Mouse (Mus musculus) macrophage (primary cell): ENCODE measurements around the gene Ccl6. TPM values are rescaled to one million over a fixed set of nuclear protein-coding genes. Genes with fewer than 3 reads are reported as not detected.

Experiments
- H3K27ac ChIP-seq: fragments of 350-480 bp; formaldehyde crosslinking; 2 replicates; pipeline ENCODE4 v1.9.0; 2021
- H3K36me3 ChIP-seq: fragments of 350-480 bp; formaldehyde crosslinking; 2 replicates; pipeline ENCODE4 v1.9.0; 2021; ENCODE audit errors: inconsistent target
- H3K4me3 ChIP-seq: fragments of 350-480 bp; formaldehyde crosslinking; 2 replicates; pipeline ENCODE4 v1.9.0; 2021; ENCODE audit errors: inconsistent target
- H3K79me2 ChIP-seq: fragments of 350-480 bp; formaldehyde crosslinking; 2 replicates; pipeline ENCODE4 v1.9.0; 2021; ENCODE audit errors: inconsistent target
- WGBS: methylation state at CpG from one replicate; pipeline ENCODE4 v1.1.7; 2026; ENCODE audit warnings: inconsistent platforms; ENCODE audit not compliant: missing documents; 5-methylcytosine and 5-hydroxymethylcytosine counted together
- polyA plus RNA-seq: library from polyadenylated mRNA; stranded (reverse); fragments of 250-400 nt; gene quantifications from 3 replicates; pipeline ENCODE4 v1.2.4, GENCODE M21; 2018; ENCODE audit warnings: inconsistent platforms

Ccl6 gene
- polyA plus RNA-seq, 1 experiment from 2014 or later = 907 TPM

DNA sequence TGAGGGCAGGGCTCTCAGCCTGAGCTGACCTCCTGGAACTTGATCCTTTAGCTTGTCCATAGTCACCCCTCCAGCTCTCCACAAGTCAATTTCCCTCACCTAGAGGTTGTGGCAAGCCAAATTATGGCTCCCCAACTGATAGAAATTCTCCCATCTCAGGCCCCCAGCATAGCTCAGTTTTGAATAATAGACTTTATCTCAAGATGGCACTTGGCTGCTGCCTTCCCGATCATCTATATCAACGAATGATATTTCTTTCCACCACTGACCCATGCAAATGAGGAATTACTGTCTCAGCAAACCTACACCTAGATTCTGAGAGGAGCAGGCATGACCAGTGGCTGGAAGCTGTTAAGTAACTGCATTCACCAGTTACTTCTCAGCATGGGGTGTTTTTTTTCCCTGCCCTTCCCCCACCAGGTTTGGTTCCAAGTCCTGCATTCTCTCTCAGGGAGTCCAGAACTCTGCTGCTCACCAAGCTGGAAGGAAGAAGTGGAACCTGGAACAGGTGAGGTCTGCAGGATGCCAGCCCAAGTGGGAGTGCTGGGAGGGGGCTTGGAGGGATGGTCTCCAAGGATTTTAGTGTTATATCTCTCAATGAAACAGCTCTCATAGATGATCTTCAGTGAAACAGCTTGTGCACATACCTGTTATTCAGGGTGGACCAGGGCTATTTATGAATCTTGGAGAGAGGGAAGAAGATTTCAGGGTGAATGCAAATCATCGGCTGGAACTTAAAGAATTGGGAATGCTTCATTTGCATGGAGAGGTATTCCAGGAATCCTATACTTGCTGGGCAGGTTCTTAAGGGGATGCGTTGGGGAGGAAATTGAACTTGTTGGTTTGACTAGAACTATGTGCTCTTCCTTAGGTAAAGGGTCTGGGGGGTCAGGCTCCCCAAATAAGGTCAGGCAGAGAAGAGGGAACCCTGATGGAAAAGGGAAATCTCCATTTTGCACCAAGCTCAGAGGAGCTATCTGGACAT is 11.0 kb downstream of the Ccl6 start:
- Histone ChIP-seq H3K36me3 (no peaks in the 10 kb centered on the region), H3K27ac (no peak overlapping the region), H3K79me2 (peaks cover 10% of the 10 kb centered on the region), H3K4me3 (no peak overlapping the region)
- WGBS = 89% methylated on average over 4 of the region's 4 CpGs

DNA sequence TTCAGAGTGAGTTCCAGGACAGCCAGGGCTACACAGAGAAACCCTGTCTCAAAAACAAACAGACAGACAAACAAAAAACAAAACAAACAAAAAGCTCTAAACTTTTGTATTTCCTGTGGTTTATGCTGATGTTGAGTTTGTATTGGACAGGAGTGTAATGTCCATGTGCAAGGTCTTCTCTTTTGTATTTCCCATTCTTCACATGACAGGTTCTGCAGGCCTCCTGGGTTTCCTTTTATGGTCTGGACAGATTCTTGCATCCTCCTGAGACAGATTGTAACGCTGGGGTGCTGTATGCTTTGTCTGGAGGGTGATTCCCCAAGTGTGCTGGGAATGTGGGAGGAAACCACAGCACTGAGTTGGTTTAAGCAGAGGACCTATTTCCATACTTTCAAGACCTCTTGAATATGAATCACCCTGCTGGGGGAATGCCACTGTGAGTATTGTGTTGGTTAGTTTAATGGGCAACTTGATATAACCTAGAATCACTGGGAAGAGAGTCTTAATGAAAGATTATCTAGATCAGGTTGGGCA is 12.1 kb downstream of the Ccl6 start:
- 38% methylated on average over 1 of the region's 1 CpGs for WGBS
- no peak overlapping the region for H3K27ac ChIP-seq
- peaks cover 7% of the 10 kb centered on the region; the same call in 1 of the 2 replicates for H3K36me3 ChIP-seq
- peaks cover 22% of the 10 kb centered on the region for H3K79me2 ChIP-seq
- H3K4me3 ChIP-seq = no peak overlapping the region

DNA sequence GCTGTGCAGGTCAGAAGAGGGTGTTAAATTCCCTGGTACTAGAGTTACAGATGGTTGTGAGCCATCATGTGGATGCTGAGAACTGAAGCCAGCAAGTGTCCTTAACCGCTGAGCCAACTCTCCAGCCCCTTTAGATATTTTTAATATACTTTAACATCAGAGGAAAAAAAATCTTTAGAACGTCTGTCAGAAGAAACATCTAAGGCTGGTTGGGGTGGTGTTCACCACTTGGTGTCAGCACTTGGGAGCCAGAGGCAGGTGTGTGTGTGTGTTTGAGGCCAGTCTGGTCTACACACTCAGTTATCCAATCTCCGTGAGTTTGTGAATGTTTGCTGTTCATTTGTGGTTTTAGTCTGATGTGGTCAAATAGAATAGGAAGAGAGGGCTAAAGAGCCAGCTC is 13.9 kb downstream of the Ccl6 start:
- Histone ChIP-seq H3K79me2 (peaks cover 36% of the 10 kb centered on the region), H3K36me3 (peaks cover 10% of the 10 kb centered on the region; the same call in 1 of the 2 replicates), H3K4me3 (peak overlapping the region; percentile 51; the same call in 1 of the 2 replicates), H3K27ac (peak overlapping the region; percentile 94)
- WGBS = 53% methylated on average over 3 of the region's 3 CpGs

DNA sequence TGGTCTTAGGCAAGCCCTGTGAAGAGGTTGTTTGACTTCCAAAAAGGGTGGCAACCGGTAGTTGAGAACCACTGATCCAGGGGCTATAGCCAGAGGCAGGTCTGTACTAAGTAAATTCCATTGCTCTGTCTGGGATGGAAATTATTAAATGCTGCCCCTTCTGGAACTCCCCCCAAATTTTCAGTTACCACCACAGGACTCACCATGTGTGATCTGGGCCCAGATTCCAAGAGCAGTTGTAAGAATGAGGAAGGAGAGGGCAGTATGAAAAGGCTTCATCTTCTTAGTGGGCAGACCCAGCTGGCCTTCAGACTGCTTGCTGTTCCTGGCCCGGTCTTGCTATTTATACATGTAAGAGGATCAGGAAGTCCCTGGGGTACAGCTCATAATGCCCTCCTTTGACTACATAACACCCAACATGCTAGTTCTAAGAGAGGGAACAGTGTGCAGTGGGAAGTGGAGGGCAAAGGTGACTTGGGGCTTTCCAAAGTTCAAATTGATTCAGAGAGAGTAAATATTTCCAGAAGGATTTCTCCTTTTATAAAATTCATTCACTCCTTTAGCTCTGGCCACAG is 14.6 kb downstream of the Ccl6 start, which contains the start of gene Ccl9:
TSS of gene Ccl9 (minus strand) at position 451 of the 575 bp plus-strand sequence.
- WGBS = 27% methylated on average over 2 of the region's 2 CpGs
- peaks cover 18% of the 10 kb centered on the region; the same call in 1 of the 2 replicates for H3K36me3 ChIP-seq
- peak within 1 kb of the TSS; percentile 94 for H3K27ac ChIP-seq
- H3K4me3 ChIP-seq = peak within 1 kb of the TSS; percentile 51
- peaks cover 36% of the 10 kb centered on the region for H3K79me2 ChIP-seq

DNA sequence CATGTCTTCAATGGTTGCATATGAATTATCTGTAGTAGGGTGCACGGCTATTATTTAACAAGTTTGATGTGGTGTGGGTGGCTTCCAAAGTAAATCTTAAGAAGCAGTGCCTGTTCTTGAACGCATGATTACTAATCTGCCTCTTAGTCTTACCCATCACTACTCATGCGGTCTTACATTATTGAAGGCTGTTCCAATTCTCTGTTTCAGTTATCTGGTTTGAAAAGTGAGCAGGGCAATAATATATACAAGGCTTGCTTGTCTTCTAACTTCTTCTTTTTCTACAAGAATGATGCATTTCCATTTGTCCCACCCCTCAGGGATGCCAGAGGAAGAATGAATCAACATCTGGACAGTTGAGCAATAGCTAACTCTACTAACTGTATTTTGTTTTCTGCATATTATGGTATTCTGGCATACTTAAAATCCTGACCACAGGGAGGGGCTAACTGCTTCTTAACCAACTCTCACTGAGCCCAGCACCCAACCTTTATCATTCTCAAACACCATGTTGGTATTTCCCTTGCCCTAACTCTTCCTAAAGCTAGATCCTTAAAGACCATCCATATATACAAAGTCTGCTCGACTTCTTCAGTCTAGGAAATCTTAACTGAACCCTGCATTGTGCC is 15.8 kb downstream of the Ccl6 start:
- Histone ChIP-seq H3K79me2 (peaks cover 36% of the 10 kb centered on the region), H3K27ac (peak overlapping the region; percentile 94), H3K4me3 (peak overlapping the region; percentile 51), H3K36me3 (peaks cover 19% of the 10 kb centered on the region; the same call in 1 of the 2 replicates)
- 10% methylated on average over 4 of the region's 4 CpGs for WGBS

DNA sequence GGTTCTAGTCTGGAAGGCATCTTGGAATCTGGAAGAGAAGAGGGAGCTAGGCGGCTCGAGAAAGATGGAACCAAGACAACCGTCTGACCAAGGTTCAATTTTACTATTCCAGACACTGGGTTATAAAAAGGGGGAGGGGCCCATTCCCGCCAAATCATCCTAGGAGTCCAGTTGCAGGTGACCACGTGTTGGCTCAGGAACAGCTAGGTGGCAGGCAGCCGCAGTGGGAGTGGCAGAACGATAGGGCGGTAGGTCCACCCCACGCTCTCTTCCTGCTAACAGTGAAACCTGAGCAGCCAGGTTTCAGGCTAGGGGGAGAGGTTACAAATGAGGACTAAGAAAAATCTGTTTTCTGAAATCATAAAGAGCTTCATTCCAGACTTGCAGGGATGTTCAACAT is 20.1 kb downstream of the Ccl6 start:
- WGBS = 66% methylated on average over 9 of the region's 9 CpGs
- peaks cover 19% of the 10 kb centered on the region; the same call in 1 of the 2 replicates for H3K36me3 ChIP-seq
- H3K4me3 ChIP-seq = no peak overlapping the region
- peak overlapping the region; percentile 78 for H3K27ac ChIP-seq
- peaks cover 28% of the 10 kb centered on the region for H3K79me2 ChIP-seq

DNA sequence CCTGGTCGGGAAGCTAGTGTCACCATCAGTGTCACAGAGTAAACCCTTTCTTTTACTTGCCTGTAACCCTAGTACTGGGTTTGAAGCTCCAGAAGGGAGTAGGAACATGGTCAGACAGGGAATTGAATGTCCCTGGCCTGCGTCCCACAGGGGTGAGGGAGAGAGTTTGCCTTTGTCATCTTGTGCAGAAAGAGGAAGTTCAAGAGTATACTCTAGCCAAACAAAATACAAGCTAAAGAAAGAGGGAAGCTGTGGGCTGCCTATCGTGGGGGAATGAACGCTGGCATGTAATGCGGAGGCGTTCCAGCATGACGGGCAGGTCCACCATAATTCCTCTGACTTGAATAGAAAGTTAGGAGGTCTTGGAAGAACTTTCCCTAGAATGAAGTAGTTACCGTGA is 20.7 kb downstream of the Ccl6 start:
- Histone ChIP-seq H3K36me3 (peaks cover 19% of the 10 kb centered on the region; the same call in 1 of the 2 replicates), H3K79me2 (peaks cover 27% of the 10 kb centered on the region), H3K4me3 (no peak overlapping the region), H3K27ac (peak overlapping the region; percentile 78)
- under 1% methylated on average over 8 of the region's 8 CpGs for WGBS

DNA sequence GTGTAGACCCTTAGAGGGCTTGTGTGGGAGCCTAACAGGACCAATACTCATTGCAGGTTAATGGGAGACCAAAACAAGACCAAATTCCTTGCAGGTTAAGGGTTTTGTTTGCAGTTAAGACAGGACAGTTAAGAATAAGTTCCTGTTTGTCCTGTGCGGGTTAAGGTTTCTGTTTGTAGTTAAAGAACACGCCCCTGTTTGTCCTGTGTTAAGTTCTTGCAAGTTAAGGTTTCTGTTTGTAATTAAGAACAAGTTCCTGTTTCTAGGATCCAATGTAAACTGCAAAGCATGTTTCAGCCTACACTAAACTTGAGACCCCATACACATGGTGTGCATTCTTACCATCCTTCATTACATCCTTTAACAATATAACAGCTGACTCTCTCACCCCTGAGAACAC is 22.7 kb downstream of the Ccl6 start:
- Histone ChIP-seq H3K27ac (0 out of 2 replicates have a peak overlapping the region, but pooled peaks have one; percentile 12), H3K4me3 (no peak overlapping the region), H3K79me2 (peaks cover 9% of the 10 kb centered on the region), H3K36me3 (0 out of 2 replicates have a peak, but pooled peaks cover 8% of the 10 kb centered on the region)
- 13% methylated on average over 2 of the region's 2 CpGs for WGBS

DNA sequence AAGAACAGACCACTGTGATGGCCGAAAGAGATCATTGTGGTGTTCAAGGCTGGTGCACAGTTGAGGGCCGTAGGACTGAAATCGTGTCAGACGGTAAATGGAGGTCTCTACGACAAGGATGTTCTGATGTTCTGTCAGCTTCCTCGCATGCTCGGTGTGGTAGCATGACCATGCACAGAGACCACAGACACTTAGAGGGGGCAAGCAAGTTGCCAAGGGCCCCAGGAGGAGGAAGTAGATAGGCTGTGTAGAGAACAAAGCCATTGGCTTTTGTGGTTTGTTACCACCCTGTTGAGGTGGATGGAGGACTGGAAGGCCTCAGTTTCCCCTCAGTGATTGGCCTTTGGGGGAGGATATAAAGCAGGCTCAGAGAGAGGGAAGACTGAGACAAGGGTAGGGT is 23.6 kb downstream of the Ccl6 start:
- Histone ChIP-seq H3K79me2 (no peaks in the 10 kb centered on the region), H3K27ac (no peak overlapping the region), H3K36me3 (0 out of 2 replicates have a peak, but pooled peaks cover 8% of the 10 kb centered on the region), H3K4me3 (no peak overlapping the region)
- 51% methylated on average over 7 of the region's 7 CpGs for WGBS

DNA sequence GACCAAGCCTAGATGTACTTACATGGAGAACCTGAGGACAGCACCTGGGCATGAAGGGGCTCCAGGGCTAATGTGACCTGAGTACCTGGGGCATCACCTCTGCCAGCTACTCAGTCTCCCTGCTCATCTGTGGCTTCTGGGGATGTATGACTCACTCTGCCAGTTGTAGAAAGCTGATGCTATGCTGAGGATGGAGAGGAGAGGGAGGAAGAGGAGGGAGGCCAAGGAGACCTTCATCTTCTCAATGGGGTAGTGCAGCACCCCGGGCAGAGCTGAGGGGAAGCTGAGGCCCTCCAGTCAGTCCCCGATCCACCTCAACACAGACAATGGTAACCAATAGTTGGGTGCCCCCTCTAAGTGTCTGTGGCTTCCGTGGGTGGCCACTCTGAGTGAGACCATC is 24.1 kb downstream of the Ccl6 start:
- Histone ChIP-seq H3K27ac (no peak overlapping the region), H3K36me3 (0 out of 2 replicates have a peak, but pooled peaks cover 6% of the 10 kb centered on the region), H3K4me3 (no peak overlapping the region), H3K79me2 (no peaks in the 10 kb centered on the region)
- 53% methylated on average over 3 of the region's 3 CpGs for whole genome bisulfite sequencing

DNA sequence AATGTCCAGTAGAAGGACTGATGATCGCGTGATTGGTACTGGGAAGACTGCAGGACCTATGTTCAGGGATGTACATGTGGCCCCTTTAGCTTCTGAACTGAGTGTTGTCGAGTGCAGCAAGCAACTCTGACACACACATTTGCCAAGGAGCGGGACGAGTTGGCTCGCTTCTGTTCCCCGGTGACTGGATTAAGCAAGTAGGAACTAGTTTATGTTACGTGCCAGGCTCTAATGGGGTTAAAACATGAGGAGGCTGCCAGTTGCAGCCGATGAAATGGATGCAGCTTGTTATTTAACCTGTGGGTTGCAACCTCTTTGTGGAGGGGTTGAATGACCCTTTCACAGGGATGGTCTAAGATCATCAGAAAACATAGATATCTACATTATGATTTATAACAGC is 24.8 kb downstream of the Ccl6 start:
- no peaks in the 10 kb centered on the region for H3K36me3 ChIP-seq
- no peak overlapping the region for H3K27ac ChIP-seq
- WGBS = 91% methylated on average over 9 of the region's 9 CpGs
- no peak overlapping the region for H3K4me3 ChIP-seq
- H3K79me2 ChIP-seq = no peaks in the 10 kb centered on the region

DNA sequence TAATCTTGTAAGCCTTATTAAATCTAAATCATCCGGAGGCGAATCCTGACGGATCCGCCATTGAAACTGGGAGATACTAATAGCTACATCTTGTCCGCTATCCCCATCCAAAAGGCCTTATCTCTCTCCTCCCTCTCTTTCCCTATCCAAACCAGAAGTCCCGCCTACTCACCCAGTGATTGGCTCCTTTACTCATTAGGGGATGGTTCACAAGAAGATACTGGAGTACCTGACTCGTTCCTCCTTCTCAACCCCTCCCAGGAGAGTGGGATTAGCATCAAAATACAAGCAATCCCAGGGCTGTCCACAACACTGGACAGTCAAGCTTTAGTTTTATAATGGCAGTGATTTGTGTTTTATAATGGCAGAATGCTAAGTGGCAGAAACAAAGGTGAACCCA is 25.6 kb downstream of the Ccl6 start:
- Histone ChIP-seq H3K79me2 (no peaks in the 10 kb centered on the region), H3K27ac (no peak overlapping the region), H3K4me3 (no peak overlapping the region), H3K36me3 (no peaks in the 10 kb centered on the region)
- 96% methylated on average over 7 of the region's 7 CpGs for WGBS

DNA sequence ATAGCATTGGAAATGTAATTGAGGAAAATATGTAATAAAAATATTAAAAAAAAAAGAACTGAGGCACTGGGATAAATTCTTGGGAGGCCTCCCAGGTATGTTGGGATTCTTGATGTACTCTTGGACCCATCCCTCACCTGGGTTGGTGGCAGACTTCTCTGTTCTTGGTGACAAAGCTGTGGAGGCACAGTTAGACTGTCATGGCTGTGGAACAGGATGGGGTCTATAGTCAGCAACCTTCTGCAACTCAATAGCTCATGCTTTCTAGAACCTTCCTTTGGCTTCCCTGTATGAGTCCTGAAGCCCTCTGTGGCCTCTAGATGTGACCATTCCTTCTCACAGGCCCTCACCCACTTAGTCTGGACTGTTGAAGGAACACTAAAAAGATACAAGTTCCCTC is 26.3 kb downstream of the Ccl6 start:
- H3K4me3 ChIP-seq = no peak overlapping the region
- no peaks in the 10 kb centered on the region for H3K79me2 ChIP-seq
- H3K27ac ChIP-seq = no peak overlapping the region
- no peaks in the 10 kb centered on the region for H3K36me3 ChIP-seq

DNA sequence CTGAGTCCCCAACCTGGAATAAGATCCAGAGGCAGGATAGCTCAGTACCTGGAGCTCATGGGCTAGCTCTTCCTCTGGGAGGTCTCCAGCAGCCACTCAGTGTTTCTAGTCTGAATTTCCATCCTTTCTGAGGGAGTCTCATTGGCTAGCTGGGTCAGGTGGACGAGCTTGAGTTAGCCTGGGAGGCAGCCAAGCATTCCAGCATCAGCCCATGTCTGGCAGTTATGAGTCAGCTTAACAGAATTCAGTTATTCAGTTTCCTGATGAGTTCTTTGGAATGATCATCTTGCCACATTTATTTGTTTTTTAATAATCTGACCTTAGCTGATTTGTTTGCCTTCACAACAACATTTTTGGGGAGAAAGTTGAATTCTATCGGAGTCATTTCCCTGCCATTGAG is 29.1 kb downstream of the Ccl6 start:
- 82% methylated on average over 2 of the region's 2 CpGs for WGBS
- Histone ChIP-seq H3K79me2 (no peaks in the 10 kb centered on the region), H3K4me3 (no peak overlapping the region), H3K27ac (no peak overlapping the region), H3K36me3 (no peaks in the 10 kb centered on the region)
